Mouse (Mus musculus) cerebellum, adult 2 months (tissue): Measurements from ENCODE around the gene Git2.

ENCODE experiments used
- CTCF ChIP-seq: fragments of 200-500 bp; IDR thresholded peaks from 2 replicates; pipeline ENCODE4 v1.5.1; 2011; ENCODE audit warnings: low read depth, mild to moderate bottlenecking, control low read depth, low read length, moderate library complexity, borderline replicate concordance; ENCODE audit not compliant: insufficient read depth
- POLR2A ChIP-seq: fragments of 200-500 bp; IDR thresholded peaks from 2 replicates; pipeline ENCODE4 v1.6.1; 2011; ENCODE audit warnings: low read length, control low read depth, borderline replicate concordance; ENCODE audit not compliant: insufficient read depth

DNA sequence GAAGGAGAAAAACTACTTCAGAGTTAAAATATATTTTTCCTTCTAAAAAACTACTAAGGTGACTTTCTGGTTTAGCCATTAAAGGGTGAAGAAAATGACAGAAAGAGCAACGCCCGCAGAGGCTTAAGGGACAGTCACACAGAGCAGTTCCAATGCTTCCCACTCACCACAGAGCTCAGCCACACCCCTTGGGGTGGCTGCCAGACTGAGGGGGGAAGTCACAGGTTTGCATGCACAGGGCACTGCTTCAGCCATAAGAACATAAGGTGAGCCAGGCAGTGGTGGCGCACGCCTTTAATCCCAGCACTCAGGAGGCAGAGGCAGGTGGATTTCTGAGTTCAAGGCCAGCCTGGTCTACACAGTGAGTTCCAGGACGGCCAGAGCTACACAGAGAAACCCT is 29.7 kb downstream of the Git2 start:
- TF ChIP-seq CTCF: no peak
- TF ChIP-seq POLR2A: no peak
